Mouse (Mus musculus) right cerebral cortex, adult 18-20 months (tissue): ENCODE measurements around the gene Fam71b.
A peak's percentile ranks its signal among the peaks of the same experiment; 100 is the strongest.
"Not testable (repeated sequence)": the region's sequence is repeated elsewhere in the genome, so short reads cannot be mapped to it uniquely, and the experiment has no call there.

Experiments
- DNase-seq: peaks from one replicate; pipeline ENCODE4 v3.0.0; 2022; ENCODE audit warnings: mixed read lengths

Gene Fam71b

DNA sequence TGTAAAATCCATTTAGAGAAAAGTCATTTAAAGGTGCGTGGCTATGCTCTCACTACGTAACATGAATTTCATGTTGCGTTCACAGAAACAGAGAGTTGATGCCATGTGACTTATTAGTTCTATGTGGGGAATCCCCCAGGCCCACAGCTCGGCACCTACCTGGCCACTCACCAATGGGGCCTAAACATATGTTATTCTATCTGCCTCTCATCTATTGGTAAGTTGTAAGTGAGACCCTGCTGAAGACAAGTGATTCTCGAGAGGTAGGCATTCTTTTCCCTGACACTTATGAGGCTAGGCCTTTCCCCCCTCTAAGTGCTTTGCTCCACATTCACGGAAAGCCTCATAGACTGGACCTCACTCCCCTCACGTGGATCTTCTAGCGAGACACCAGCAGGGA, 9.8 kb upstream of the Fam71b start:
- DNase-seq: no peak

DNA sequence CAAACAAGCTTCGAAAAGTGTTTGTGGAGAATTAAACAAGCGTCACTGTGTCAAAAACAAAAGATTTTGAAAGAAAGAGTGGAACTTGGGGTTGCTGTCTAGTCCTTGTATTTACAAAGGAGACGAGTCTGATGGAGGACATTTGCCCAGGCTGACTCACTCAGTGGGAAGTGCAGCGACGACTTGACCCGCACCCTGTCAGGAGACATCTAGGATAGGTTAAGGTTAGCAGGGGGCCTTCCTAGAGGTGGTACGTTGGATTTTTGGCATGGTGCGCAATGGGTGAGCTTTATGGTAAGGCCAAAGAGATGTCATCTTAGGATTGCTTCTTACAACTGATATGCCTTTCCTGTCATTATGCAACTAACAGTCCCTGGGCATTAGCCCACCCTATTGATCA, 9.3 kb upstream of the Fam71b start:
- no peak for DNase-seq

DNA sequence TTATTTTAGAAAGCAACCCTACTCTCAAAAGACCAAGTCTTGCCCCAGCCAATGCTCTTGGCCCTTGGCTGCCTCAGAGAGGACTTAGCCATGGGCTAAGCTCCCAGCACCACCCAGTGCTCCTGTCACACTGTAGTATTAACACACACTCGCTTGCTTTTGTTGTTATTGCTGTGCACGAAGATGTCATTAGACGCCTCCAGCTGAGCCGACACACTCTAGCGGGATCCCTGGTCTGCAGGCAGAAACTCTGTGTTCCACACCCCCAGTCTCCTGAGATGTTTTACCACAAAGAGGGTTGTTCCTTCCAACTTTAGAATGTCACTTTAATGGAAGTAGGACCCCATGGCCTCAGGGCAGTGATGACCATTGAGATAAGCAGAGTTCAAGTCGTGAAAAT, 7.9 kb upstream of the Fam71b start:
- DNase-seq: no peak

DNA sequence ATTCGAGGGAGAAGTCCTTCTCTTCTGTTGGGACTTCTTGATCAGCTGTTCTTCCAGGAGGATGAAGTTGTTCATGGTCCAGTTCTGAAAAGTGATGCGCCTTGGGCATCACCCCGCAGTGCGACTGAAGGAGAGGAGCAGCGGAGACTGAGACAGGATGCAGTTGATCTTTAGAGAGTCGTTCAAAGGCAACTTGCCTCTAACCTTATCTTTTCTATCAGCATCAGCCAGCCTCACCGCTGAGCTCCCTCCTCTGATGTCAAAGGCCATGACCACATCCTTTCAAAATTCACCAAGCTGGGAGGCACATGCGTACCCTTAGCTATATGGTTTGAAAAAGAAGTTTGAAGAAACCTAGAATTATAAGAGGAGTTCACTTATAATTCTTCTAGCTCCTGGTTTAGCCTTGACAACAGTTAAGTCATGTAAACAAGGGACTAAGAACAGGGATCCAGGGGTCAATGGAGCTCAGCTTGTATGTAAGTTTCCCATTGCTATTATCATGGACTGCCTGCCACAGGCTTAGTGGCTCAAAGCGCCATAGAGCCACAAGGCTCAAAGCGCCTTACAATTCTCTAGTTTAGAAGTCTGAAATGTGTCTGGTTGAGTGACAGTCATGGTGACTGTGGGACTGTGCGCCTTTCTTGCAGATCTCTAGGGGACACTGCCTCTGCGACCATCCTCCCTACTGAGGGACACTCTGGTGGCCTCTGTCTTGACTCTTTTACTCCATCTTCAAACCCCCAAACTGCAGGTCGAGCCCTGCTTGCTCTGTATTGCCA, 6.8 kb upstream of the Fam71b start, which contains the start of gene Itk:
Gene Itk, minus strand, starts transcription at position 180 of the 782 bp plus-strand sequence.
- DNase-seq: no peak

DNA sequence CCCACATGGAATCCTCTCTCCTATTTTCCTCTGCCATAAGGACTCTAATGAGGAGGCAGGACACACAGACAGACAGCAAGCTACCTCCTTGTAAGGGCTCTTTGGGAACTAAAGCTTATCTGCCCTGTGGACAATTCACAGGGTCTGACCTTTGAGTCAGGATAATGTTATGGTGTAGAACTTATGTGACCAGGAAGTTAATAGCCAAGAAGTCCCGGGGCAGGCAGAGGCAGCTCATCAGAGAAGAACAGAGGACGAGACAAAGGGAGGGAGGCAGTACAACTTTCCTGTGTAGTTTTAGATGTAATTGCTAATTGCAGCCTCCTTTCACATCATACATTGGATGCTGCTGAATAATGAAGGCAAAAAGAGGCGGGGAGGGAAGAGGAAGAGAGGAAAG, 5.7 kb upstream of the Fam71b start:
- DNase-seq: no peak

DNA sequence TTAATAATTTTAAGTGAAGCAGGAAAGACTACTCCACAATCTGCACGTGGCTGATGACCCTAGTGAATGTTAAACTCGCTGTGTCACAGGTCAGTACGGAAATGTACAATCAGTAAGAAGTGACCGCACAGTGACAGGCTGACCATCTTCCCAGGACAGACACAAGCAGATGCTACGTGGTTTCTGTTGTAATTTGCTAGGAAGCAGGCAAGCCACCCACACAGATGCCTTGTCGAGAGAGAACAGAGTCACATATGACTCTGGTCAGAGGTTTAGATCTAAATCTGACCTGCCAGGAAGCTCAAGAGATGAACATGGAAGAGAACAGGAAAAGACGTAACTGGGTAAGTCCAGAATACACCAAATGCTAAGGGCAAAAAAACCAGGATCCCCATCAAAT, 3.5 kb upstream of the Fam71b start:
- no peak for DNase-seq

DNA sequence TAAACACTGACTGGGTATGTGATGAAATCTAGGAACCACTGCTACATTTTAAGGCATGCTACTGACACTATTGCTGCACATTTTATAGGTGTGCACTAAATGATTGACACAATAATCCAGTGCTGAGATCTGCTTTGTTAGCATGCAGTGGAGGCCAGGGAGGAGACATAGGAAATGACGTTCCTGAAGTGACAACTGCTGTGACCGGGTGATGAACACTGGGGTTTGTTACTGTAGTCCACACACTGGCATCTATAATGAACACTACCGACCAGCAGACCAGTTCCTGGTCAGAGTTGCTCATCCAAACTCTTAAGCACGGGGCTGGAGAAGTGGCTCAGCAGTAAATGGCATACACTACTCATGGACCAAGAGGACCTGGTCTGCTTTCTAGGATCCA, 2.9 kb upstream of the Fam71b start:
- no peak for DNase-seq

DNA sequence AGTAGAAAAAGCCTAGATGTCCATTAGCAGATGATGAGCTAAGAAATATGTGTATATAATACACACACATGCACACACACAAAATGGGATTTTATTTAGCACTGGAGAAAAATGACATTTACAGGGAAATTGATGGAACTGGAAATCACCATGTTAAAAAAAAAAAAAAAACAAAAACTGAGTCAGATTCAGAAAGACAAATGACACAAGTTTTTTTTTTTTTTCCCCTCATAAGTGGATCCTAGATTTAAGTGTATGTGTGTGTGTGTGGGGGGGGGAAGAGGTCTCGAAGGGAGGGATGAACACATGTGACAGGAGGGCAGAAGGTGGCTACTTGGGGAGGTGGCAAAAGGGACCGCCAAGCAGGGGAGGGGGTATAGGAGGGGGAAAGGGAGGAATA, 1.3 kb upstream of the Fam71b start:
- no peak for DNase-seq

DNA sequence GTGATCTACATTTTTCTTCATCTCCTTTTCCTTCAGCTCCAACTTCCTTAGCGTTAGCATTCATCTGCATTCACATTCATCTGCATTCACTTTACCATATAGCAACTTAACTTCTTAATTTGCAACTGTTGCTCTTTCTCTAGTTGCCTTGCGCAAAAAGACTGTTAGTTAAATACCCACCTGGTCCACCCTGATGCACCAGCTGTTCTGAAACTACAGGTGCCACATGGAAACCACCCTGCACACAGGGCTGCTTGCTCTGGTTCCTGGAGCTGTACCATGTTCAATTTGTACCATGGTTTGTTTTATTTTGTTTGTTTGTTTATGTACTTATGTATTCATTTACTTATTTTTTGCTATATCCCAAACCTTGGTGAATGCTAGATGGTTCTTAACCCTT, 661 bp upstream of the Fam71b start:
- DNase-seq: no peak

DNA sequence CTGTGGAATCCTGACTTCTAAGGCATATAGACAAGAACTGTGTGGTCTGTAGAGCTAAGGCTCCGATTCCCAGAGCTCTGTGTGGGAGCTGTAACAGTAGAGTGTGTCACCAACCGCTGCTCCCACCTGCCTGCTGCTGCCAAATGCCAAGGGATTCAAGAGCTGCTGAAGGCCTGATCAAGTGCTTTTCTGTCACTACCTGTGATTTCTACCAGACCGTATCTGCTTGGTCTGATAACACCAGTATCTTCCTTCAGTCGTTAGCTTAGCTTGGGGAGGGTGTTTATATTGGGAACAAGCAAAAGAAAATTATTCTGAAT, 461 bp downstream of the Fam71b start:
- peak; percentile 35 for DNase-seq

DNA sequence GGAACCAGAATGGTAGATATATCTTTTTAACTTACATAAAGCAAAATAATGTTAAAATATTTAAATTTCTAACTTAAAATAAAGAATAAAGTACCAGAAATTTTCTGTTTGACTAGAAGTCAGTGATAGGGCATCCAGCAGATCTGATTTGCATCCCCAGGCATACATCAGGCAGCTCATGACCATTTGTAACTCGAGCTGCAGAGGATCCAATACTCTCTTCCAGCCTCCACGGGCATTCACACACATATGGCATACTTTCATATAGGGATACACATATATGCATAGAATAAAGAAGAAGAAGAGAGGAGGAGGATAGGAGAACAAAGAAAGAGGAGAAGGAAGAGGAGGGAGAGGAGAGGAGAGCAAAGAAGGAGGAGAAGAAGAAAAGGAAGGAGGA, 1.5 kb downstream of the Fam71b start:
- no peak for DNase-seq

DNA sequence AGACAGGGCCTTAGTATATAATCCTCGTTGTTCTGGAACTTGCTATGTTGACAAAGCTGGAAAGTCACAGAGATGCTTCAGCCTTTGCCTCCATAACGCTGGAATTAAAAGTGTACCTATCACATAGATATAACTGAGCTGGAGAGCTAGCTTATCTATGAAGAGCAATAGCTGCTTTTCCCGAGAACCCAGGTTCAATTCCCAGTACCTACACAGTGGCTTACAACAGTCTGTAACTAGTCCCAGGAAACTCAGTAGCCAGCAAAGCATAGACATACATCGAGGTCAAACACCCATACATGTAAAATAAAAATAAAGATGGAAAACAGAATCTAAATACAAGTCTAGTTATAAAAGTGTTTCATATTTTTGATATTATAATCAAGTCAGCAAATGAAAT, 2.1 kb downstream of the Fam71b start:
- no peak for DNase-seq

DNA sequence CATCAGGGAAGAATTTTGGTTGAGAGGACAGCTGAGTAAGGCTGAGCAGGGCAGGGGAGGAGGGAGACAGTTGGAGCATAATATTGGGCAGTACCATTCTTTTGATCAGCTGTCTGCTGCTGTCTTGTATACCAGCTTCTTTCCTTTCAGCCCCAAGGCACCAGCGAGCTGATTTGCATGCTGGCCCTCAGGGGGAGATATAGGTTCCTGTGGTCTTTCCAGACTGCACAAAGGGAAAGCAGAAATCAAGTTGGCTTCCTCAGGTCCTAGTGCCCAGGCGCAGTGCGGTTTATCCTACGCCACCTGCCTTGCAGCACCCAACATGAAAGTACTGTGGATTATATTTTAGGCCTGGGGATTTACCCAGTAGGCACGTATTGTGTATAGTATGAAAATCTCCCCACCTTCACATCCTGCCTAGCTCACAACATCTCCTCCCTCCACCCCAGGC, 2.6 kb downstream of the Fam71b start:
- no peak for DNase-seq

DNA sequence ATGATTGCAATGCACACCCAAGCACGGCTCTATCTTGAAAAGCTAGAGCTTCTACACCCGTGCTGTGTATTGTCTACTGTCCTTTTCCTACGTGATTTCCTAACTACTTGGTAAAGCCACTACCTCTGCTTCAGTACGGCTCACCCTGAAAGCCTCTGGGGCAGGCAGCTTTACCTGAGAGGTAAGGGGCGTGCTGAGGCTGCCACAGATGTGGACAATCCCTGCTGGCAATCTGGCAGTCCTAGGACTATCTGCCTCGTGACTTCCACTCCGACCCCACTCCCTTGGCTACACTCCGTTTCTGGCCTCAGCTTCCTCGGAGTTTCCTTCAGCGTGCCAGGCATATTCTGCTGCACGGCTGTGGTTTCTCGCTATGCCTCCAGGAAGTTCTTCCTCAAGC, 5.2 kb downstream of the Fam71b start:
- no peak for DNase-seq

DNA sequence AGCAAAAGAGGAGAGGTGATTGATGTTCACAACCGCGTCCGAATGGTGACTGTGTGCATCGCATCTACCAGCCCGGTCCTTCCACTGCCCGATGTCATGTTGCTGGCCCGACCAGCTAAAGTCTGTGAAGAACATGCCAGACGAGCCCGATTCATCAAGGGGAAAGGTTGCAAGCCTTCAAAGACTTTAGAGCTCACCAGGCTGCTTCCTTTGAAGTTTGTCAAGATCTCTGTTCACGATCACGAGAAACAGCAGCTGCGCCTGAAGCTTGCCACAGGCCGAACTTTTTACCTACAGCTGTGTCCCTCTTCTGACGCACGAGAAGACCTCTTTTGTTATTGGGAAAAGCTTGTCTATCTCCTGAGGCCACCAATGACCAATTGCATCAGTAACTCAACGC, 8.6 kb downstream of the Fam71b start:
- DNase-seq: no peak

DNA sequence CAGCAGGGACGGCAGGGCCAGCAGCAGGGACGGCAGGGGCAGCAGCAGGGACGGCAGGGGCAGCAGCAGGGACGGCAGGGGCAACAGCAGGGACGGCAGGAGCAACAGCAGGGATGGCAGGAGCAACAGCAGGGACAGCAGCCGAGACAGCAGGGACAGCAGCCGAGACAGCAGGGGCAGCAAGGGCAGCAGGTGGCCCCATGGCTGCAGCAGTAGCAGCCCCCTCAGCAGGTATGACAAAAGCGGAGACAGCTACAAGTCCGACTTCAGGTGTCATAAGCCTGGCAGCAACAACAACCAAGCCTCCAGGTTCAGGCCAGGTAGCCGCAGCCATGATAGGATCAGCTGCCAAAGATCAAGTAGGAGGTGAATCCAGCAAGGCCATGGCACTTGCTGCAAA, 10.4 kb downstream of the Fam71b start:
- DNase-seq: no peak

DNA sequence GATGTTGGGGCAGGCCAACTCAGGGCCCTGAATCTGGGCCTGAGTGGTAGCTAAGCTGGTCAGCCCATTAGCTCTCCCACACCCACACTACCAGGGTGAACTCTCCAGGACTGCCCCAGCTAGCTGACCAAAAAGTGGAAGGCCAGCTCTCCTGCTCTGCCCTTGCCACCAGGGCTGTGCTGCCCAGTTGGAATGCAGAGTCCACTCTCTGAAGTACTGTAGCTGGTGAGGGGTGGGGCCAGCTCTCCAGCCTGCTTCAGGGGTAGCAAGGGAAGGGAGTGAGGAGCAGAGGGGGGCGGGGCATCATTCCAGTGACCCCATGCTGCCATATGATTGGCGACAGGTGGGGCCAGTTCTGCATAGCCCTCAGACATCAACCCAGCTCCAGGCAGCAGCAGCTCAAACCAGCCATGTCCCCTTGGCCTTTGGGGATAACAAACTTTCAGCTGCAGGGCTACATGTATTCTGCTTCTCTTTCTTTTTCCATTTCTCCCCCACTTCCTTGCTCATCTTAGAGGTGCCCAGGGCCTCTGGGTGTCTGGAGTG, 13.7 kb downstream of the Fam71b start:
- no peak for DNase-seq

DNA sequence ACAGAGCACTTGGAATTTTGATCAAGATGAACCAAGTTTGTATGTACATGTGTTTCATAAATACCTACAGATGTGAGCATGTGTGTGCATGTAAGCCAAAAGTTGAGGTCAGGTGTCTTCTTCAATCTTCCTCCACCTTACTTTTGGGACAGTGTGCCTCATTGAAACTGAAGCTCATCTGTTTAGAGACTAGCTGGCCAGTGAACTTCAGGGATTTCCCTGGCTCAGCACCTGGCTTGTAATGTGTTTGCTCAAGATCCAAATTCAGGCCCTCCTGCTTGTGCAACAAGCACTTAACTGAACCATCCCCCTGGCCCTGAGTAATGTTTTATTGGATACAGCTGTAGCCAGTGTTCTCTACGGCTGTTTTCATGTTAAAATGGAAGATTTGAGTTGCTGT, 22.1 kb downstream of the Fam71b start:
- DNase-seq: no peak

DNA sequence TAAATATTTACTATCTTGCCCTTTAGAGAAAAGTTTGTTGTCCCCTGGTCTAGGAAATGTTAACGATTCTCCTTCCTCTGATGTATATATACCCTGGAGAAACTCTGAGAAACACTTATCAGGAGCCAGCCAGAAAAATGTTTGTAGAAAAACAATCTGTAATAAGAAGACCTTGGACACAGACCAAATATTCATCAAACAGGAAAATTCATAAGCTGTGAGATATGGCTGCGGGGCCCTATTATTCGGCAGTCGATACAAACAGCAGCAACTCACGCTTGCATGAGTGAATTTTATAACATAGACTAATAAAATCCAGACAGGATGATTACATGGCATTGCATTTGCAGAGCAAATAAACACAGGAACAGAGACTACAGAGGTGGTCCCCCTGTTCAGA, 22.5 kb downstream of the Fam71b start:
- no peak for DNase-seq

DNA sequence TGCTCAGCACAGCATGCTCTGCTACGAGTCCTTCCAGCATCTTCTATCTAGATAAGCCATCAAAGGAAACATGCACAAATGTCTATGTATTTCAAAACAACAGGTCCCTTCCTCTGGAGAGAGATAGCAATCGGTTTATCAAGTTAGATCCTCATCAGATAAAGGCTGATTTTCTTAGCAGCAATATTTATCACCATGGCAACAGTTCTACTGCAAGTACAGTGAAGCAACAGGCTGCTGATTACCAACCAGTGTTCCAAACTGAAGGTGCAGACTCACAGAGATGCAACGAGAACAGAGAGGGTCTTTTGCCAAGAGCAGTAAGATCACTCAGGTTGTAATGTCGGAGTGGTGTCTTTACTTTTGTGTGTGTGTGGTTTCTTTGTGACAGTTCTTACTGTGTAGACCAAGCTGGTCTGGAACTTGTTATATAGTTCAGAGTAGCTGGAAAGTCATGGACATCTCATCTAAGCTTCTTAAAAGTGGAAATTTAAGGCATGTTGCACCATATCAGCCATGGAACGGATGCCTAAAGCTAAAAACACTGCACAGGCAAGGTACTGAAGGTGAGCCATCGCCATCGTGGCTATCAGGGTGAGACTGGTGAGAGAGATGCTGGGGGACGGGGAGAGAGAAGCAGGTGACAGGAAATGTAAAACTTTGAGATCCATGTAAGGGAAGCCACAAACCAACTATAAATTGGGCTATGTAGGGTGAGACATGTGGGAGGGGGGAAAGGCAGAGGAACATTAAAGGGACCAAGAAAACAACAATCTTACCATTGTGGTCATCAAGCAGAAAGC, 24.9 kb downstream of the Fam71b start:
- DNase-seq: no peak

DNA sequence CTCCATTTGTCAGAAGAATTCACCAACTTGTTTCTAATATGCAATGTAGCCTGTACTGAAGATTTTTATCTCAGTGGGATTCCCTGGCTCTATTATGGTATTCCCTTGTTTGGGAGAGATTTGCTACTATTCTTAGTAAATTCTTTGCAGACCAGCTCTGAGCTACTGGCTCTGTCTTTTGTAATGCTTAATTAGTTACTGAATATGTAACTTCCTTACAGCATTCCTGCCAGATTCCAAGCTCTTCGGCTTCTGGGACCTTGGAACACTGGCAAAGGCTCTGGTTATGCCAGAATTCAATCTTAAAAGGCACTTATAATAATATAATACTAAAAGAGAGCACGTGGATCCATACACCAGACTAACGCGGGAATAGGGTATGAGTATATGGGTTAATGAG, 31.8 kb downstream of the Fam71b start:
- DNase-seq: not testable (repeated sequence)

DNA sequence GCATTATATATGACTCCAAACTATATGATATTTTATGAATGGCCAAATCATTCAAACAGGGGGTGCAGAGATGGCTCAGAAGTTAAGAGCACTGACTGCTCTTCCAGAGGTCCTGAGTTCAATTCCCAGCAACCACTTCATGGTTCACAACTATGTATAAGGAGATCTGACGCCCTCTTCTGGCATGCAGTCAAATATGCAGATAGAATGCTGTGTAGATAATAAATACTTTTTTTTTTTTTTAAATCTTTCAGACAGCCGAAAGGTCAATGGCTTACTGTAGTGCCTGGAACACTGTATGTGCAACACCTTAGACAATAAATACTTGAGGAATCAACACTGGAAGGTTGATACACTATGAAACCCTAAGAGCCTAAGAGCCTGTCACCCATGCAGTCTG, 33.8 kb downstream of the Fam71b start:
- no peak for DNase-seq

DNA sequence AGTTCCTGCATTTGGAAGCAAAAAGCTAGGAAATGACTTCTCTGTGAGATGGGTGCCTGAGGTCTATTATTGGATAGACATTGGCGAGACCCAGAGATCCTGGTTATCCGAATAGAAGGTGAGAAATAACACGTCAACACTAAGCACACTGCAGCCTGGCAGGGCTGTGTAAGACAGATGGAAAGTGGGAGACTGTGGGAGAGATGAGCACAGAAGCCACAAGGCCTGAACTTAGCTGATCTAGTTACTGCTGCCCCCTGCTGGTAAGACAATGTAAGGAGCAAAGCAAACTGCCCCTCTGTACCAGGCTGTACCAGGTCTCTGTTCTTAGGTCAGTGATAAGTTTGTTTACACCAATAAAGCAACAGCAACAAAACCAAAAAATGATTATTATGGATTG, 34.8 kb downstream of the Fam71b start:
- peak; percentile 91 for DNase-seq

DNA sequence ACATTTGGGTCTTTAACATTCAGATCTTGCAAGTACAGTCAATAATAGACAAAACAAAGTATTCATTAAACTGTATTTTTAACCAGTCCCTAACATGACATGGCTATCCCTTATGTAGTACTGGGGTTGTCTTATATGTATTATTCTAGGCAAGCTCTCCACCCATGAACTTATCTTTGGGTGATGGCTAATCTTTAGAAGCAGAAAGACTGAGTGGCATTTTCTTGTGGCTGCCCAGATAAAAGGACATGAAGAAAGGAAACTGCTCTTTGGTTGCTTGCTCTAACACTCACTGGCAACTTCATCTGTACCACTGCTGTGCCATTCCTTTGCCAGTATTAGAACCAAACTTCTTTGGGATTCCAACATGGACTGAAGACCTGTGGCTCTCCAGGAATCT, 39.0 kb downstream of the Fam71b start:
- DNase-seq: no peak
